Mouse (Mus musculus): Measurements from ENCODE around the gene Rhob. TPM values are rescaled to one million over a fixed set of nuclear protein-coding genes. Genes with fewer than 3 reads are reported as not detected.

Rhob gene
- polyA plus RNA-seq, 1 experiment from 2014 or later: 7.5 TPM

- Histone ChIP-seq H3K9ac (no peak overlapping the region), H3K4me1 (replicated peaks) (peaks cover 9% of the 10 kb centered on the region), H3K4me3 (replicated peaks) (no peak overlapping the region), H3K27ac (replicated peaks) (no peak overlapping the region), H3K36me3 (replicated peaks) (no peaks in the 10 kb centered on the region), H3K9me3 (replicated peaks) (no peaks in the 10 kb centered on the region), H3K4me2 (no peak overlapping the region), H3K27me3 (peaks cover 5% of the 10 kb centered on the region)
- ATAC-seq (ENCODE audit: insufficient read depth): no peak
- WGBS (ENCODE audit: insufficient replicate concordance): 32% methylated on average over 3 of the region's 3 CpGs
Observed at GRCm38 (mm10) chr12:8493386-8493785, 6.4 kb downstream of the Rhob start.

- ATAC-seq (ENCODE audit: insufficient read depth): no peak
- H3K36me3 ChIP-seq (replicated peaks): no peaks in the 10 kb centered on the region
- no peak overlapping the region for H3K4me2 ChIP-seq
- no peak overlapping the region for H3K4me3 ChIP-seq (replicated peaks)
- H3K4me1 ChIP-seq (replicated peaks): no peaks in the 10 kb centered on the region
- no peak overlapping the region for H3K27ac ChIP-seq (replicated peaks)
- 59% methylated on average over 4 of the region's 4 CpGs for WGBS (ENCODE audit: insufficient replicate concordance)
- H3K9ac ChIP-seq: no peak overlapping the region
- H3K27me3 ChIP-seq: no peaks in the 10 kb centered on the region
- H3K9me3 ChIP-seq (replicated peaks): no peaks in the 10 kb centered on the region
Observed at GRCm38 (mm10) chr12:8489098-8489497, 10.7 kb downstream of the Rhob start.

GRCm38 (mm10) chr12:8488652-8488980 is 11.2 kb downstream of the Rhob start:
- Histone ChIP-seq H3K4me1 (replicated peaks) (no peaks in the 10 kb centered on the region), H3K36me3 (replicated peaks) (no peaks in the 10 kb centered on the region), H3K27me3 (no peaks in the 10 kb centered on the region), H3K4me2 (no peak overlapping the region), H3K9me3 (replicated peaks) (no peaks in the 10 kb centered on the region), H3K4me3 (replicated peaks) (no peak overlapping the region), H3K27ac (replicated peaks) (no peak overlapping the region), H3K9ac (no peak overlapping the region)
- ATAC-seq (ENCODE audit: insufficient read depth): no peak
- 61% methylated on average over 4 of the region's 4 CpGs for WGBS (ENCODE audit: insufficient replicate concordance)

GRCm38 (mm10) chr12:8487959-8488651 is 11.7 kb downstream of the Rhob start:
- Histone ChIP-seq H3K4me2 (no peak overlapping the region), H3K36me3 (replicated peaks) (no peaks in the 10 kb centered on the region), H3K4me3 (replicated peaks) (no peak overlapping the region), H3K27me3 (no peaks in the 10 kb centered on the region), H3K27ac (replicated peaks) (no peak overlapping the region), H3K9ac (no peak overlapping the region), H3K4me1 (replicated peaks) (no peaks in the 10 kb centered on the region), H3K9me3 (replicated peaks) (no peaks in the 10 kb centered on the region)
- WGBS (ENCODE audit: insufficient replicate concordance): 60% methylated on average over 5 of the region's 5 CpGs
- no peak for ATAC-seq (ENCODE audit: insufficient read depth)

- H3K27me3 ChIP-seq: no peaks in the 10 kb centered on the region
- H3K9me3 ChIP-seq (replicated peaks): no peaks in the 10 kb centered on the region
- no peaks in the 10 kb centered on the region for H3K36me3 ChIP-seq (replicated peaks)
- H3K27ac ChIP-seq (replicated peaks): no peak overlapping the region
- H3K9ac ChIP-seq: no peak overlapping the region
- no peak overlapping the region for H3K4me2 ChIP-seq
- no peaks in the 10 kb centered on the region for H3K4me1 ChIP-seq (replicated peaks)
- WGBS (ENCODE audit: insufficient replicate concordance): 33% methylated on average over 1 of the region's 1 CpGs
- H3K4me3 ChIP-seq (replicated peaks): no peak overlapping the region
- no peak for ATAC-seq (ENCODE audit: insufficient read depth)
Observed at GRCm38 (mm10) chr12:8487281-8487680, 12.5 kb downstream of the Rhob start.

- Histone ChIP-seq H3K9ac (no peak overlapping the region), H3K9me3 (replicated peaks) (no peaks in the 10 kb centered on the region), H3K4me3 (replicated peaks) (no peak overlapping the region), H3K36me3 (replicated peaks) (no peaks in the 10 kb centered on the region), H3K27me3 (no peaks in the 10 kb centered on the region), H3K4me2 (no peak overlapping the region), H3K27ac (replicated peaks) (no peak overlapping the region), H3K4me1 (replicated peaks) (no peaks in the 10 kb centered on the region)
- no peak for ATAC-seq (ENCODE audit: insufficient read depth)
- 52% methylated on average over 7 of the region's 7 CpGs for WGBS (ENCODE audit: insufficient replicate concordance)
Observed at GRCm38 (mm10) chr12:8485247-8485646, 14.6 kb downstream of the Rhob start.

- Histone ChIP-seq H3K27me3 (no peaks in the 10 kb centered on the region), H3K4me1 (replicated peaks) (no peaks in the 10 kb centered on the region), H3K9me3 (replicated peaks) (no peaks in the 10 kb centered on the region), H3K27ac (replicated peaks) (no peak overlapping the region), H3K36me3 (replicated peaks) (no peaks in the 10 kb centered on the region), H3K4me3 (replicated peaks) (no peak overlapping the region), H3K9ac (no peak overlapping the region), H3K4me2 (no peak overlapping the region)
- ATAC-seq (ENCODE audit: insufficient read depth): no peak
- WGBS (ENCODE audit: insufficient replicate concordance): 46% methylated on average over 2 of the region's 2 CpGs
Observed at GRCm38 (mm10) chr12:8482169-8482568, 17.6 kb downstream of the Rhob start.

- Histone ChIP-seq H3K36me3 (replicated peaks) (no peaks in the 10 kb centered on the region), H3K4me1 (replicated peaks) (no peaks in the 10 kb centered on the region), H3K27ac (replicated peaks) (no peak overlapping the region), H3K4me3 (replicated peaks) (no peak overlapping the region), H3K4me2 (no peak overlapping the region), H3K27me3 (no peaks in the 10 kb centered on the region), H3K9me3 (replicated peaks) (no peaks in the 10 kb centered on the region), H3K9ac (no peak overlapping the region)
- 55% methylated on average over 6 of the region's 6 CpGs for WGBS (ENCODE audit: insufficient replicate concordance)
- no peak for ATAC-seq (ENCODE audit: insufficient read depth)
Observed at GRCm38 (mm10) chr12:8474836-8475387, 24.9 kb downstream of the Rhob start.

GRCm38 (mm10) chr12:8472591-8473358 is 27.0 kb downstream of the Rhob start:
- H3K9ac ChIP-seq: no peak overlapping the region
- no peak for ATAC-seq (ENCODE audit: insufficient read depth)
- no peaks in the 10 kb centered on the region for H3K4me1 ChIP-seq (replicated peaks)
- H3K27ac ChIP-seq (replicated peaks): no peak overlapping the region
- no peaks in the 10 kb centered on the region for H3K27me3 ChIP-seq
- H3K4me2 ChIP-seq: no peak overlapping the region
- no peak overlapping the region for H3K4me3 ChIP-seq (replicated peaks)
- 32% methylated on average over 7 of the region's 7 CpGs for WGBS (ENCODE audit: insufficient replicate concordance)
- H3K9me3 ChIP-seq (replicated peaks): no peaks in the 10 kb centered on the region
- no peaks in the 10 kb centered on the region for H3K36me3 ChIP-seq (replicated peaks)

- no peak for ATAC-seq (ENCODE audit: insufficient read depth)
- Histone ChIP-seq H3K36me3 (replicated peaks) (no peaks in the 10 kb centered on the region), H3K4me3 (replicated peaks) (no peak overlapping the region), H3K9ac (no peak overlapping the region), H3K4me2 (no peak overlapping the region), H3K27ac (replicated peaks) (no peak overlapping the region), H3K9me3 (replicated peaks) (no peaks in the 10 kb centered on the region), H3K27me3 (no peaks in the 10 kb centered on the region), H3K4me1 (replicated peaks) (no peaks in the 10 kb centered on the region)
- WGBS (ENCODE audit: insufficient replicate concordance): 46% methylated on average over 4 of the region's 4 CpGs
Observed at GRCm38 (mm10) chr12:8472051-8472450, 27.8 kb downstream of the Rhob start.

- 62% methylated on average over 2 of the region's 2 CpGs for WGBS (ENCODE audit: insufficient replicate concordance)
- H3K27me3 ChIP-seq: no peaks in the 10 kb centered on the region
- H3K36me3 ChIP-seq (replicated peaks): no peaks in the 10 kb centered on the region
- H3K27ac ChIP-seq (replicated peaks): no peak overlapping the region
- H3K4me2 ChIP-seq: no peak overlapping the region
- no peak overlapping the region for H3K4me3 ChIP-seq (replicated peaks)
- H3K9ac ChIP-seq: no peak overlapping the region
- no peaks in the 10 kb centered on the region for H3K9me3 ChIP-seq (replicated peaks)
- ATAC-seq (ENCODE audit: insufficient read depth): no peak
- H3K4me1 ChIP-seq (replicated peaks): no peaks in the 10 kb centered on the region
Observed at GRCm38 (mm10) chr12:8470962-8471361, 28.8 kb downstream of the Rhob start.
